Mouse (Mus musculus) megakaryocyte-erythroid progenitor cell, adult 5-6 weeks (primary cell): Measurements from ENCODE around the gene Bcor. TPM values are rescaled to one million over a fixed set of nuclear protein-coding genes. Genes with fewer than 3 reads are reported as not detected.
A peak's percentile ranks its signal among the peaks of the same experiment; 100 is the strongest.

Source experiments
- ATAC-seq: replicated peaks from 2 replicates; pipeline ENCODE4 v1.8.0; 2016; ENCODE audit warnings: mild to moderate bottlenecking, inconsistent platforms; ENCODE audit not compliant: severe bottlenecking, poor library complexity, low FRiP score, low TSS enrichment
- total RNA-seq, 2 experiments: library from RNA; stranded (forward) in 1 of 2; stranded (reverse) in 1 of 2; fragments of 200-1000, 215-1000 nt in 1 of 2; fragments of >200 nt in 1 of 2; fragmentation: Nextera tagmentation in 1 of 2; gene quantifications; 2 replicates each; pipeline ENCODE4 v1.2.3; 2014 to 2017

Gene Bcor
- total RNA-seq (2014; fragmentation: Nextera tagmentation) (35.6 and 39.2 TPM in 2 replicates), total RNA-seq (2017) (27.5 and 28.9 TPM in 2 replicates)

GRCm38 (mm10) chrX:12159981-12160656, at the start of gene Bcor:
Gene Bcor, minus strand, starts transcription at chrX:12160355.
- no peak for ATAC-seq

GRCm38 (mm10) chrX:12202951-12203350, 42.8 kb upstream of the Bcor start:
- no peak for ATAC-seq

GRCm38 (mm10) chrX:12201111-12201510, 41.0 kb upstream of the Bcor start:
- ATAC-seq: no peak

GRCm38 (mm10) chrX:12195234-12195919, 35.2 kb upstream of the Bcor start:
- no peak for ATAC-seq

- no peak for ATAC-seq
These were observed 32.2 kb upstream of the Bcor start for GRCm38 (mm10) chrX:12192343-12192742.

GRCm38 (mm10) chrX:12189511-12189910, 29.4 kb upstream of the Bcor start:
- ATAC-seq: no peak

GRCm38 (mm10) chrX:12175198-12175960, 15.2 kb upstream of the Bcor start:
- no peak for ATAC-seq

GRCm38 (mm10) chrX:12170128-12170527, 10.0 kb upstream of the Bcor start:
- no peak for ATAC-seq

GRCm38 (mm10) chrX:12164591-12165529, 4.7 kb upstream of the Bcor start:
- no peak for ATAC-seq

- no peak for ATAC-seq
These were observed 647 bp downstream of the Bcor start for GRCm38 (mm10) chrX:12159534-12159881.

- ATAC-seq: peak; percentile 40; the same call in 1 of the 2 replicates
These were observed 1.2 kb downstream of the Bcor start for GRCm38 (mm10) chrX:12158821-12159533.

GRCm38 (mm10) chrX:12158244-12158820, 1.8 kb downstream of the Bcor start:
- peak; percentile 14; the same call in 1 of the 2 replicates for ATAC-seq

- no peak for ATAC-seq
These were observed 2.7 kb downstream of the Bcor start for GRCm38 (mm10) chrX:12157331-12157930.

- ATAC-seq: peak; percentile 27; the same call in 1 of the 2 replicates
These were observed 4.3 kb downstream of the Bcor start for GRCm38 (mm10) chrX:12155842-12156291.

GRCm38 (mm10) chrX:12155068-12155840, 4.9 kb downstream of the Bcor start:
- ATAC-seq: no peak

GRCm38 (mm10) chrX:12153141-12154095, 6.7 kb downstream of the Bcor start:
- no peak for ATAC-seq
